Mouse (Mus musculus) myocyte (in vitro differentiated cells): ENCODE results near the gene Dscaml1.

Source experiments
- E2F4 ChIP-seq: IDR thresholded peaks from one replicate; pipeline ENCODE4 v1.6.1; 2011; ENCODE audit warnings: mild to moderate bottlenecking, control low read depth, moderate library complexity; ENCODE audit not compliant: insufficient read depth
- MAX ChIP-seq: IDR thresholded peaks from one replicate; pipeline ENCODE4 v1.6.1; 2011; ENCODE audit warnings: low read depth, mild to moderate bottlenecking, control low read depth
- MYOD1 ChIP-seq, 3 experiments: IDR thresholded peaks; one replicate each; pipeline ENCODE4 v1.6.1; 2011; ENCODE audit warnings: control low read depth in 2 of 3, low read depth in 2 of 3, mild to moderate bottlenecking in 2 of 3, moderate library complexity in 1 of 3; ENCODE audit not compliant: insufficient read length in 2 of 3, control insufficient read depth in 1 of 3
- POLR2A ChIP-seq: IDR thresholded peaks from one replicate; pipeline ENCODE4 v1.6.1; 2011; ENCODE audit warnings: low read depth, mild to moderate bottlenecking, control low read depth, moderate library complexity; ENCODE audit not compliant: insufficient read length
- SRF ChIP-seq: IDR thresholded peaks from one replicate; pipeline ENCODE4 v1.6.1; 2011; ENCODE audit warnings: low read depth; ENCODE audit not compliant: control insufficient read depth, insufficient read length
- TCF12 ChIP-seq: IDR thresholded peaks from one replicate; pipeline ENCODE4 v1.6.1; 2011; ENCODE audit warnings: mild to moderate bottlenecking, control low read depth; ENCODE audit not compliant: poor library complexity, insufficient read depth, severe bottlenecking

DNA sequence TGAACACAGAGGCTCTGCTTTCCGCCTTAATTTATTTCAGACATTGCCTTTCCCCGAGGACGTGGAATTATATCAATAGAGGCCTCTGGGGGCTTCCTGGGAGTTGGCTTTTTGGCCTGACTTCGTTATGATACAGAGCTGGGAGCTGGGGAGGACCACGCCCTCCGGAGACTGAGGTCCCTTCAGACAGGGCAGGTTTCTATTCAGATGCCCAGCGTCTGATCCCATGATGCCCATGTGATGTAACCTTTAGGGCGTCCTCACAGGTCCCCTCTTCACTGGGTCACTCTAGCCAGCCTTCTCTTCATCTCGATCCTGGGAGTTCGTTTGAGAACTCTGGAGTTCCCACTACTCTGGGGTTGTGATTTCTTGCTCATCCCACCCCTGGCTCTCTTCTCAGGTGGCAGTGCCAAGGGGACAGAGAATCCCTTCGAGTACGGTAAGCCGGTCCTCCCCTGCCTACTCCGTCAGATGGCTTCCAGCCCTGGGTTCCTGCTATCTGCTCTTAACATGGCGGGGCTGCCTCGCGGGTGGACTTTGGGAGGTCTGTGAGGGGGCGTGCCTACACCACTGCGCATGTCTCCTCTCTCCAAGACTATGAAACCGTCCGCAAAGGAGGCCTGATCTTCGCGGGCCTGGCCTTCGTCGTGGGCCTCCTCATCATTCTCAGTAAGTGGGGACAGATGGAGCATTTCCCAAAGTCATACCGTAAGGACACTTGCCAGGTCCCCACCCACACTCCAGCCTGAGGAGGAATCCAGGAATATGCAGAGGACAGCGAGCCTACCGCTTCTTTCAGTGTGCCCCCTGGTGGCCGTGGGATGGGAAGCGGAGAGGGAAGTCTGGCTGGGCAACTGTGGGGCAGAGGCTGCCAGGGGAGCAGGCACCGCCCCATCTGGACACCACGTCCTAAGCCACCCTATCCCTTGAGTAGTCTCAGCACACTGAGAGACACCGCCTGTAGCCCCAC, 18.4 kb upstream of the Dscaml1 start:
- no peak for TF ChIP-seq POLR2A
- TF ChIP-seq SRF, result no peak
- TF ChIP-seq TCF12, result no peak
- TF ChIP-seq MYOD1 (IDR thresholded peaks at IDR 0.05; ENCODE audit: control insufficient read depth in 1 of 3, insufficient read length in 2 of 3, low read depth in 2 of 3), result no peak
- TF ChIP-seq MAX, result no peak
- no peak for TF ChIP-seq E2F4
